Mouse (Mus musculus) heart, embryonic 13.5 days (tissue): ENCODE results near the gene Mapk1. TPM values are rescaled to one million over a fixed set of nuclear protein-coding genes. Genes with fewer than 3 reads are reported as not detected.

ENCODE experiments used
- ATAC-seq: fragments of 200-750 bp; cut with Nextera tagmentation; 2 replicates; pipeline ENCODE4 v1.8.0; 2017; ENCODE audit warnings: moderate TSS enrichment; ENCODE audit not compliant: insufficient number of reproducible peaks, low FRiP score, low TSS enrichment; ENCODE audit errors: extremely low read depth
- H3K27ac ChIP-seq: fragments of 300-500 bp; sonication (generic); replicated peaks from 2 replicates; pipeline ENCODE4 v1.5.1; 2015; ENCODE audit warnings: moderate library complexity, mild to moderate bottlenecking, inconsistent platforms
- H3K27me3 ChIP-seq: fragments of 300-500 bp; sonication (generic); replicated peaks from 2 replicates; pipeline ENCODE4 v1.6.1; 2015; ENCODE audit warnings: mild to moderate bottlenecking, inconsistent platforms
- H3K36me3 ChIP-seq: fragments of 300-500 bp; sonication (generic); 2 replicates; pipeline ENCODE4 v1.6.1; 2015; ENCODE audit warnings: mild to moderate bottlenecking, inconsistent platforms
- H3K4me1 ChIP-seq: fragments of 300-500 bp; sonication (generic); 2 replicates; pipeline ENCODE4 v1.6.1; 2015; ENCODE audit warnings: inconsistent platforms
- H3K4me2 ChIP-seq: fragments of 300-500 bp; sonication (generic); 2 replicates; pipeline ENCODE4 v1.6.1; 2015; ENCODE audit warnings: inconsistent platforms, mild to moderate bottlenecking, moderate library complexity
- H3K4me3 ChIP-seq: fragments of 300-500 bp; sonication (generic); 2 replicates; pipeline ENCODE4 v1.5.1; 2015; ENCODE audit warnings: moderate library complexity, mild to moderate bottlenecking, inconsistent platforms
- H3K9ac ChIP-seq: fragments of 300-500 bp; sonication (generic); 2 replicates; pipeline ENCODE4 v1.6.1; 2015; ENCODE audit warnings: inconsistent platforms, mild to moderate bottlenecking, moderate library complexity
- H3K9me3 ChIP-seq: fragments of 300-500 bp; sonication (generic); 2 replicates; pipeline ENCODE4 v1.6.1; 2016; ENCODE audit warnings: inconsistent platforms
- WGBS: fragments of 180-500 bp; shearing (Covaris S2); methylation state at CpG from one replicate; pipeline ENCODE4 v1.1.7; 2015; ENCODE audit warnings: mixed read lengths; 5-methylcytosine and 5-hydroxymethylcytosine counted together
- polyA plus RNA-seq: library from polyadenylated mRNA; unstranded; fragments of >200 nt; fragmentation: Nextera tagmentation; extraction: Ambion mirVana; gene quantifications from 2 replicates; pipeline ENCODE4 v1.2.1, GENCODE M21; 2015

Mapk1 gene
- polyA plus RNA-seq, 1 experiment from 2014 or later = 112 TPM

DNA sequence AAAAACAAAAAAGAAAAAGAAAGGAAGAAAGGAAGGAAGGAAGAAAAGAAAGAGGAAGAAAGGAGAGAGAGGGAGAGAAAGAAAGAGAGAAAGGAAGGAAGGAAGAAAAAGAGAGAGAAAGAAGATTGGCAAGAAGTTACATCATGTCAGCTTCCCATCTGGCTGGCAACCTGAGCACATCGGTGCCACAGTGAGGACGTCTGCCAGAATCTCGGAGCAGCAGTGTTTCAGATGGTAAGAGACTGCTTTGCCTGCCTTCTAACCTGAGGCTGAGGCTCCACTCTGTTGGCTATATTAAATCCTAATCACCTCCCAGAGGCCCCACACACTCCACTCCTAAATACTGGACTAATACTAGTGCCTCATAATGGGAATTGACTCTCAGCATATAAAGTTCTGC is 70.7 kb downstream of the Mapk1 start:
- WGBS = 57% methylated on average over 3 of the region's 3 CpGs
- H3K27me3 ChIP-seq = no peaks in the 10 kb centered on the region
- no peak overlapping the region for H3K27ac ChIP-seq
- peaks cover 7% of the 10 kb centered on the region; the same call in 1 of the 2 replicates for H3K4me1 ChIP-seq
- no peak overlapping the region for H3K4me2 ChIP-seq
- no peak for ATAC-seq
- H3K36me3 ChIP-seq = peaks cover 14% of the 10 kb centered on the region
- H3K4me3 ChIP-seq = no peak overlapping the region
- H3K9me3 ChIP-seq = no peaks in the 10 kb centered on the region
- no peak overlapping the region for H3K9ac ChIP-seq

DNA sequence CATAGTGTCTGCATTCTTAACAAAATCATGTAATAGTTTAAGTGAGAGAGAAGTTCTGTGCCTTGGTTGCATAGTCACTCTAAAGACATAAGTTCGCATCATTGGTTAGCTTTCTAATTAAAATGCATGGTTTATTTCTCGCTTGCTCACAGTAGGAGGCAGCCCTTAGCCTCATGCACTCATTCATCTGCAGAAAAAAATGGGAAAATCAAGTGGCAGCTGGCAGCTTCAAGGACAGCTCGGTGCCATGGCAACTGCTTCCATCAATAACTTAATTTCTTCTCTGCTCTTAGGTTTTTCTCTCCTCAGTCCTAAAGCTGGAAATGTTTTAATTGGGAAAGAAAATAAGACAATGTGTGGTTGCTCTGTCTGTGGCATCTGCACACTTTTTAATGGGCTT is 72.4 kb downstream of the Mapk1 start:
- Histone ChIP-seq H3K4me2 (no peak overlapping the region), H3K9ac (no peak overlapping the region), H3K4me1 (peaks cover 7% of the 10 kb centered on the region; the same call in 1 of the 2 replicates), H3K9me3 (no peaks in the 10 kb centered on the region), H3K36me3 (no peaks in the 10 kb centered on the region), H3K27me3 (0 out of 2 replicates have a peak, but pooled peaks cover 6% of the 10 kb centered on the region), H3K4me3 (no peak overlapping the region), H3K27ac (no peak overlapping the region)
- ATAC-seq = no peak
- WGBS = 79% methylated on average over 3 of the region's 3 CpGs

DNA sequence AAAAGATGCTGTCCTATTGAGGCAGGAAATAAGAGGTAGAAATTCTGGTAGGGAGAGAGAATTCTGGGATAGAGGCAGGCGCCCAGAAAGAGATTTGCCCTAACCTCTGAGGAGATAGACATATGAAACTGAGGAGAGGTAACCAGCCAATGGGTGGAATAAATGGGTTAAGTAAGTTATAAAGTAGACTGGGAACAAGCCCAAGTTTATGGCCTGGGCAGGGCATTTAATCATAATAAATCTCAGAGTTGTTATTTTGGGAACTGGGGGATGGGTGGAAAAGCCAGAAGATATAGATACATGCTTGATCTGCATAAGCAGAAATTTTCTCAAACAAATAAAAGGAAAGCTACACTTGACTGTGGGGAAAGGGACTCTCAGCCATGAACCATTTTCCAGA is 79.2 kb downstream of the Mapk1 start:
- no peak for ATAC-seq
- no peak overlapping the region for H3K27ac ChIP-seq
- H3K4me3 ChIP-seq = no peak overlapping the region
- peaks cover 5% of the 10 kb centered on the region; the same call in 1 of the 2 replicates for H3K4me1 ChIP-seq
- WGBS = 58% methylated on average over 1 of the region's 1 CpGs
- no peak overlapping the region for H3K4me2 ChIP-seq
- no peaks in the 10 kb centered on the region for H3K36me3 ChIP-seq
- H3K9me3 ChIP-seq = no peaks in the 10 kb centered on the region
- H3K9ac ChIP-seq = no peak overlapping the region
- peaks cover 6% of the 10 kb centered on the region; the same call in 1 of the 2 replicates for H3K27me3 ChIP-seq

DNA sequence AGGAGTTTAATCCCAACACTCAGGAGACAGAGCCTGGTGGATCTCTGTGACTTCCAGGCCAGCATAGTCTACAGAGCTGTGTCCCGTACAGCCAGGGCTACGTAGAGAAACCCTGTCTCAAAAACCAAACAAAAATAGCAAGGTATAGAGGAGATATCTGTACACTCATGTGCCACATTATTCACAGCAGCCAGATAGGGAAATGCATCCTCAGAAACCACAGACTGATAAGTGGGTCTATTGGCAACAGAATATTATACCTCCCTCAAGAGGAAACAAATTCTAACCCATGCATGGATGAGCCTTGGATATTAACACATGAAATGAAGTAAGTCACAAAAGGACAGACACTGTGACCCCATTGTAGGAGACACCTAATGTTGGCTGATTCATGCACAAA is 84.4 kb downstream of the Mapk1 start:
- Histone ChIP-seq H3K9me3 (no peaks in the 10 kb centered on the region), H3K4me2 (no peak overlapping the region), H3K4me3 (no peak overlapping the region), H3K4me1 (peaks cover 10% of the 10 kb centered on the region), H3K36me3 (no peaks in the 10 kb centered on the region), H3K9ac (no peak overlapping the region), H3K27ac (no peak overlapping the region), H3K27me3 (no peaks in the 10 kb centered on the region; the same call in 1 of the 2 replicates)
- WGBS = 52% methylated on average over 2 of the region's 2 CpGs
- ATAC-seq = no peak

DNA sequence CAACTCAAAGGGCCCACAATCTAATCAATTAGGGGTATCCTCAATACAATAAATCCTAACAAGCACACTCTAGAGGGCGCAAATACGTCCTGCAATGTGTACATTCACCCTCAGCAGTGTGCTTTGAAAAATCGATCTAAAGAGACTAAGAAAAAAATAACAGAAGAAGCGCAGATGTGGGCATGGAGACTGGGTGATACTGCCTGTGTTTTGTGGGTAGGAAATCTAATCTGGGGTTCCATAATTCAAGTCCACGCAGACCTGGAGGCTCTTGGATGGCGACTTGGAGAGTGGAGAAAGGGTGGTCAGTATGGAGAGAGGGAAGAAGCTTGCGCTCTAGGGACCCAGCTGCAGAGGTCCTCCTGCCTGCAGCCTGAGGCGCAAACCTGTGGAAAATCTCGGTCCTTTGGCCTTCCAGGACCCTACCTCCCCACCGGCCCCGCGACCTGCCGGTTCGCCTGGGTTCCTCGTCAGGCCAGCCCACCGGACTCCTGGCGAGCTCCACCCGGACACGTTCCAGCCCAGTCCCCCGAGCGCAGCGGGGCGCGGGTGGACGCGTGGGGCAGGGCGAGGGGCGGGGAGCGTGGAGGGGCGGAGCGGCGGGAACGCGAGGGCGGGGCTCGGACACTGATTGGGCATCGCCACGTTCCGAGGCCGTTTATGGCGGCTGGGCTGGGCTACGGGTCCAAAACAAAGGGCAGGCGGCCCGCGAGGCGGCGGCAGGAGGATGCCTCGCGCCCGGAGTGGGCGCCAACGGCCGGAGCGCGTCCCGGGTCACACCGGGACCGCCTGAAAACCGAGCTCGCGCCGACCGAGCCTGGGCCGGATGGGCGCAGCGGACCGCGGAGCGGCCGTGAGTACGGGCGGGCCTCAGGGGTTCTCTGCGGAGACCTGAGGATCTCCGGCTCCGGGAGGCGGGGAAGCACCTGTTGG is 86.6 kb downstream of the Mapk1 start, which contains the start of gene Ypel1:
Gene Ypel1, plus strand, starts transcription at position 186 of the 933 bp plus-strand sequence.
- Histone ChIP-seq H3K4me2 (peak within 1 kb of the TSS; percentile 89), H3K4me3 (peak within 1 kb of the TSS; percentile 82), H3K9ac (peak within 1 kb of the TSS; percentile 89), H3K36me3 (0 out of 2 replicates have a peak, but pooled peaks cover under 1% of the 10 kb centered on the region), H3K27ac (peak within 1 kb of the TSS; percentile 85), H3K4me1 (peaks cover 9% of the 10 kb centered on the region), H3K27me3 (no peaks in the 10 kb centered on the region; the same call in 1 of the 2 replicates), H3K9me3 (no peaks in the 10 kb centered on the region)
- WGBS = under 1% methylated on average over 74 of the region's 76 CpGs
- peak; percentile 78 for ATAC-seq

DNA sequence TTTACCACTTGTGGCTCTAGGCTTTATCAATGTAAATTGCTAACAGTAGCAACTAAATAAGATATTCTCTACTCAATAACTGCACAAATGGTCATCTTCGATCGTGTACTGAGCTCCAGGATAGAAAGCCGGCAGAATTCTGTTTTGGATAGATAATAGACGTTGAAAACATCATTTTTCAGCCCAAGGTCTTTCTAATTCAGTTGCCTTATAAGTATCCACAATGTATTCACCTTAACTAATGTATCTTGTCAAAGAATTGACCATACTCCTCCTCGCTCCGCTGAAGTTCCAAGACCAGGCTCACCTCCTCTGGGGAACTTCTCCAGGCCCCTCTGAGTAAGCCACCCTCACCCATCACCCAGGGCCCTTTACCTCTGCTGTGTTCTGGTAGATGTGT is 87.5 kb downstream of the Mapk1 start:
- Histone ChIP-seq H3K9me3 (no peaks in the 10 kb centered on the region), H3K4me2 (peak overlapping the region; percentile 89), H3K27ac (no peak overlapping the region), H3K36me3 (peaks cover 10% of the 10 kb centered on the region), H3K27me3 (no peaks in the 10 kb centered on the region; the same call in 1 of the 2 replicates), H3K9ac (peak overlapping the region; percentile 89), H3K4me1 (peaks cover 9% of the 10 kb centered on the region), H3K4me3 (peak overlapping the region; percentile 82)
- 47% methylated on average over 6 of the region's 6 CpGs for WGBS
- no peak for ATAC-seq

DNA sequence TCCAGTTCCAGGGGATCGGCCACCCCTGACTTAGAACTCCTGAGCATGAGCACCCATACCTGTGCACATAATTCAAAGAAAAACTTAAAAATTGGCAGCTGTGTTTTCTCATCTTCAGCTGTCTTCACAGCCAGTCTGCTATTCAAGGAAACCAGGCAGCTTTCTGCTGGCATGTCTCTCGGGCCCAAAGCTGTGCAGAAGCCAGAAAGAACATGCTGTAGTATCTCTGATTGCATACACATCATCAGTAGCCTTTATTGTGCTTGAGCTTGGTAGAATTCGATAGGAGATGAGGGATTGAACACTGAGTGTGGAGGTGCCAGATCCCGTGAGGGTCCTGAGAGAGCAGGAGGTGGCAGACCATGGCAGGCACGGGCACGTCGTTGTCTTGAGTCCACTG is 89.8 kb downstream of the Mapk1 start:
- Histone ChIP-seq H3K27ac (no peak overlapping the region), H3K36me3 (peaks cover 19% of the 10 kb centered on the region), H3K27me3 (no peaks in the 10 kb centered on the region), H3K9ac (no peak overlapping the region), H3K4me1 (peaks cover 15% of the 10 kb centered on the region), H3K4me3 (no peak overlapping the region), H3K4me2 (no peak overlapping the region), H3K9me3 (no peaks in the 10 kb centered on the region)
- no peak for ATAC-seq
- WGBS = 83% methylated on average over 7 of the region's 7 CpGs

DNA sequence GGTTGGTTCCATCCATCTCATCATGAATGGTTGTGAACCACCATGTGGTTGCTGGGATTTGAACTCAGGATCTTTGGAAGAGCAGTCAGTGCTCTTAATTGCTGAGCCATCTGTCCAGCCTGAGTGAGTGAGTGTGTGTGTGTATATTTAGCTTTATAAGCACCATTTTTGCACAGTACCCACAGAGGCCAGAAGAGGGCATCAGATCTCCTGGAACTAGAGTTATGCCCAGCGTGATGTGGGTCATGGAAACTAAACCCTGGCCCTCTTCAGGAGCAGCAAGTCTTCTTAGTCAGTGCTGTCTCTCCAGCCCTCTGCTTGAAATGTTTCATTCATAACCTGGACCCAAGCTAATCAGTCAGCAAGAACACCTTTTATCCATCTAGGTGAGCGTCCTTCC is 93.1 kb downstream of the Mapk1 start:
- no peak overlapping the region for H3K27ac ChIP-seq
- WGBS = 85% methylated on average over 2 of the region's 2 CpGs
- no peak for ATAC-seq
- H3K4me1 ChIP-seq = peaks cover 7% of the 10 kb centered on the region; the same call in 1 of the 2 replicates
- no peaks in the 10 kb centered on the region for H3K27me3 ChIP-seq
- H3K9me3 ChIP-seq = no peaks in the 10 kb centered on the region
- no peak overlapping the region for H3K4me3 ChIP-seq
- H3K36me3 ChIP-seq = peaks cover 34% of the 10 kb centered on the region
- no peak overlapping the region for H3K9ac ChIP-seq
- H3K4me2 ChIP-seq = no peak overlapping the region

DNA sequence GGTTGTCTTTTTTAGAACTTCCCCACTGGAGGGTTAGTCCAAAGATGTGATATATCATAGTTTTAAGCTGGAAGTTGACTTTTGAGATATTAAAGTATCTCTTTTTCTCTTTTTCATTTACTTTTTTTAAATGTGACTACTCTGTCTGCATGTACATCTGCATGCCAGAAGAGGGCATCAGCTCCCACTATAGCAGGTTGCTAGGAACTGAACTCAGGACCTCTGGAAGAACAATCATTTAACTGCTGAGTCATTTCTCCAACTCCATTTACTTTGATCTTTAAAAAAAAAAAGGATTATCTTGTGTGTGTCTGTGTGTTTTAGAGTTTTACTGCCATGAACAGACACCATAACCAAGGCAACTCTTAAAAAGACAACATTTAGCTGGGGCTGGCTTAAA is 93.7 kb downstream of the Mapk1 start:
- Histone ChIP-seq H3K27me3 (no peaks in the 10 kb centered on the region), H3K27ac (no peak overlapping the region), H3K4me3 (no peak overlapping the region), H3K4me1 (peaks cover 7% of the 10 kb centered on the region; the same call in 1 of the 2 replicates), H3K9me3 (no peaks in the 10 kb centered on the region), H3K4me2 (no peak overlapping the region), H3K9ac (no peak overlapping the region), H3K36me3 (peaks cover 34% of the 10 kb centered on the region)
- ATAC-seq = no peak

DNA sequence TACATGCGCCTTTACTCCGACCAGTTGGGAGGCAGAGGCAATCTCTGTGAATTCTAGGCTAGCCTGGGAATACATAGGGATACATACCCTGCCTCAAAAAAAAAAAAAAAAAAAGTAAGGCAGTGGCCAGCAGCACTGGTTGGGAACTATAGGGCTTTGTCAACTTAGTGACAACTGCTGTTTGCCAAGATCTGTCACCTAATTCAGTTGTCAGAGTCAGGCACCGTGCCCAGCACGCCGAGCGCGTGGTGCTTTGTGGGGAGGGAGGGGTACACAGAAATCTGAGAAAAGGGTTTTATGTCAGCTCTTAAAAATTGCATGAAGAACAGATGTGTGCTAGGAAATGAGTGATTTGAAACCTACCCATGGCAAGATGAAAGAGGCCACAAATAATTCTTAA is 94.9 kb downstream of the Mapk1 start:
- H3K27ac ChIP-seq = no peak overlapping the region
- no peak overlapping the region for H3K9ac ChIP-seq
- no peaks in the 10 kb centered on the region for H3K27me3 ChIP-seq
- H3K4me2 ChIP-seq = no peak overlapping the region
- ATAC-seq = no peak
- H3K4me3 ChIP-seq = no peak overlapping the region
- H3K4me1 ChIP-seq = peaks cover 7% of the 10 kb centered on the region; the same call in 1 of the 2 replicates
- H3K36me3 ChIP-seq = peaks cover 43% of the 10 kb centered on the region
- no peaks in the 10 kb centered on the region for H3K9me3 ChIP-seq
- WGBS = 63% methylated on average over 7 of the region's 7 CpGs

DNA sequence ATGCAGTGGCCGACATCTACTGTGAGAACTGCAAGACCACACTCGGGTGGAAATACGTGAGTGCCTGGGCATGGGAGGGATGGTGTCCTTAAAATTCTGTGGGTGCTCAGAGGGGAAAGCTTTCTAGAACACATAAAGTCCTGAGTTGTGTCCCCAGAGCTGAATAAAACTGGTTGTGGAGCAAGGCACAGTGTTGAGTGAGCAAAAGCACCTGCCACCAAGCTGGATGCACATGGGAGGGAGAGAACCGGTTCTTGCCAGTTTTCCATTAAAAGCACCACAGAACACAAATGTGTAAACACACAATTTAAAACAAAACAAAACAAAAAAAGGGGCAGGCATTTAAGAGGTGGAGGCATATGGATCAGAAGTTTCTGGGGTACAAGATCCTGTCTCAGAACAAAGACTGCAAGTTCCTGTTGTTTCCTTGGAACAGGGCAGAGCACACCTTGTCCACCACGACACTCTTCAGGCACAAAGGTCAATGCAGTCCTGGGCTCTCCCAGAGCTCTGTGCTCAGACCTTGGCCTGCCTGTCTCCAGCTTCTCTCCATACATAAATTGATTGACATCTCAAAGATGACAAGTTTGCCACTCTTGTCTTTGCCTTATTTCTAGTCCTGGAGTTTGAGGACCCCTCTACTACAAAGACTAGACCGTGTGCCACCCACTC is 99.1 kb downstream of the Mapk1 start:
- no peak overlapping the region for H3K4me3 ChIP-seq
- 69% methylated on average over 6 of the region's 6 CpGs for WGBS
- H3K9me3 ChIP-seq = no peaks in the 10 kb centered on the region
- H3K27ac ChIP-seq = no peak overlapping the region
- peaks cover 24% of the 10 kb centered on the region for H3K4me1 ChIP-seq
- no peak for ATAC-seq
- peaks cover 66% of the 10 kb centered on the region for H3K36me3 ChIP-seq
- H3K4me2 ChIP-seq = no peak overlapping the region
- no peaks in the 10 kb centered on the region for H3K27me3 ChIP-seq
- H3K9ac ChIP-seq = no peak overlapping the region
